Mouse (Mus musculus) mammary gland, adult 2 months (tissue): ENCODE data around the gene Mllt6. TPM values are rescaled to one million over a fixed set of nuclear protein-coding genes. Genes with fewer than 3 reads are reported as not detected.

Source experiments
- polyA plus RNA-seq: library from polyadenylated mRNA; depleted of rRNA; stranded (reverse); fragments of >200 nt; gene quantifications from 2 replicates; pipeline ENCODE4 v1.2.3, GENCODE M21; 2012; ENCODE audit warnings: low replicate concordance; rRNA removed

The Mllt6 gene
- polyA plus RNA-seq, result 51.8 and 137 TPM in 2 replicates

GRCm38 (mm10) chr11:97662893-97663527 is at the start of gene Mllt6:
Mllt6 (plus strand) TSS chr11:97663414.

DNA sequence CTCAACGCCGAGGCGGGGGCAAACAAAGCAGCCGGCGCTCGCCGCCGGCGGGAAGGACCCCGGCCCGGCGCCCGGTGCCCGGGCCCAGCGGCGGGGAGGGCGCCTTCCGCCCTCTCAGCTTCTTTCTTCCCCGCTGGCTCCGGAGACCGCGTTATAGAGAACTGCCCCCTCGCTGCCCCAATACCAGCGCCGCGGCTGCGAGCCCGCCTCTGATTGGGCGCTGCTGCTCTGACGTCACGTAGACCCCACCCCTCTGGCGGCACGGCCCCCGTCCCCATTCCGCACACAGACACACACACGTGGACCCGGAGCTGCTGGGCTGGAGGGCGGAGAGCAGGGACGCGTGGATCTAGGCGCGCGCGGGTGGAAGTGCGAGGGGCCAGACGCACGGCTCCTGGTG is 33.6 kb upstream of the Mllt6 start, which contains the start of gene Epop:
Gene Epop (minus strand): TSS at position 127 of the 400 bp plus-strand sequence.

DNA sequence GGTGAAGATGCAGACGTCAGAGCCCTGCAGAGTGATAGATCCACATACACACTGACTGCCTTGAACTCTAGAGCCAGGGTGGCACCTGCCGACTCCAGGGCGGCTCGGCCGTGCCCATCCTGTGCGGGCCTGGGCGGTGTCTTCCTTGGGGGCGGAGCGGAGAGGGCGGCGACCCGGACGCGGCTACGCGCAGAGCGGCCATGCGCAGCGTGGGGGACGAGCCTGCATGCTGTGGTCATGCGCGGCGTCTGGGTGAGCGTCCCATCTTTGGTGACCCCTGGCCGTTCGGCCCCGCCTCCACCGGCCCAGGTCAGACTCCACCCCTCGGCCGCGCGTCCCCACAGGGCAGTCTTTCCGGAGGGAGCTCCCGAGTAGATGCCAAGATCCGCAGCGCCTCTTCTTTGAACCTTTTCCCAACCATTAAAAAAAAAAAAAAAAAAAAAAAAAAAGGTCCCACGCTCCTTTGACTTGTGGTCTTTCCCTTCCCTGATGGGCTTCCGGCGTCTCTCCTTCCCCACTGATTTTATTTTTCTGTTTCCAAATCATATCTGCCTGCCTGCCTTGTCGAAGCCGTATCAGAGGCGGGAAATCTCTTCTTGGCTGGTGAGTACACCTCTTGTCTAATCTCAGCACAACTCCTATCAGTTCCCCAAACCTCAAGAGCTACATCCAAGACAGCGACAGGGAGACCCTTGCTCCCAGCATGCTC is 22.6 kb downstream of the Mllt6 start, which contains the start of gene Cisd3:
Gene Cisd3 (plus strand): TSS at position 214 of the 709 bp plus-strand sequence.

DNA sequence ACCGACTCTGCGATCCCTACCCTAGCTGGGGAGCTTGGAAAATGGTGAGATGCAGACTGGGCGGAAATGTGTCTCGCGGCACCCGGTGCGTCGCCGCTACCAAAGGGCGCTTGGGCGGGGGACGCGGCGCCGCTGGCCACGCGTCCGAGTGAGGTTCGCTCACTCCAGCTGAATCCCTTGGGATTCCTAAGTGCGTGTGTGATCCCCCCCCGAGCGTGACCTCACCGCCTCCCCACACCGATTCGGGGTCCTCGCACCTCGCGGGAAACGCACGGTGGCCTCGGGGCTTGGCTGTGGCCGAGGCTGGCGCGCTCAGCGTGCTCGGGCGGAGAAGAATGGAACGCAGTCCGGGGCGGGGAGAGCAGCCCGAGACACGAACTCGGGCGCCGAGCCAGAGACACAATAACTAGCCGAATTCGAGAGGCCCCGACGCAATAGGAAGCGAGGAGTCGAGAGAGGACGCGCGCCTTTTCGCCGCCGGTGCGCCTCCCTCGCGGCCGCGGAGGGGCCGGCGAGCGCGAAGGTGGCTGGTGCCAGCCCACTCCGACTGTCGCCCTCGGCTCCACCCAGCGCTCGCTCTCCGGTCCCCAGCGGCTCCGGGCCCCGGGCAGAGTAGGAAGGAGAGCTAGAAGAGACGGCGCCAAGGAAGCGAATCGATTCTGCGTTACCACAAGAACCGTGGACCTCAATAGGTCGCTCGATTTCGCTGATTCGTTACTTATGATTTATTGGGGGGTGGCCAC is 37.0 kb downstream of the Mllt6 start, which contains the start of gene Pcgf2:
Gene Pcgf2 (minus strand): TSS at position 495 of the 743 bp plus-strand sequence.

DNA sequence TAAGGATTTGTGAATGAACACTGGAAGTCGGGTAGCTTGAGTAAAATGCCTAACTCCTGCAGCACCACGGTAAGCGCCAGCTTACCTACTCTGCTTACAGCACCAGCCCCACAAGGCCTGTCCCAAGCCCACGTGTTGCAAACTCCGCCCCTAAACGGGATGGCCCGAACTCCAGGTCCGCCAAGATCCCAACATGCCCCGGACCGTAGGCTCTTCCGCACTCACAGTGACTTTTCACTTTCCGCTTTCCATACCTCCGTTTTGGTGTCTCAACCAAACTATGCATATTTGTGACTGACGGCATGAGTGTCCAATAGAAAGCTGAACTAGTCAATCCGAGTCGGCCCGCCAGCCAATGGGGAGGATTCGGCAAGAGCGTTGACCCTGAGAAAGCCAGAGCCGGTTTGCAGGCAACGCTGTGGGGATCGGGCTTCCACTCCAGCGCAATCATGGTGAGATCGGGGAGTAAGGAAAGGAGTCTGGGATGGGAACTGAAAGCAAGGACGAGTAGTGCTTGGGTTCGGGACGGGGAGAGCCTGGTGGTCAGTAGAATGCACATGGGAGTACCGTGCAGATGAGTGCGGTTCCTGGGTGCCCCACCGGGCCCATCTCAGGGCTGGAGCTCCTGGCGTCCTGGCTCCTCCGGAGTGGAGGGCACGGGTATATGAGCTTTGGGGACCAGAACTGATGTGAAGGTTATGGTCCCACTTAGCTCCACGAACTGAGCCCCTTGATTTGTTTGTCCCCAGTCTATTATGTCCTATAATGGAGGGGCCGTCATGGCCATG is 40.0 kb downstream of the Mllt6 start, which contains the start of gene Psmb3:
Gene Psmb3 (plus strand): TSS at position 361 of the 788 bp plus-strand sequence.

Other genes with a start within 250 kb of the Mllt6 start
- 33.3 and 64.7 TPM in 2 replicates for gene Arhgap23, start 247.9 kb upstream of the Mllt6 start, polyA plus RNA-seq
- gene 4933428G20Rik, start 163.1 kb upstream of the Mllt6 start, polyA plus RNA-seq, result not detected in 2 replicates
- 1.1 and 1.3 TPM in 2 replicates for gene Srcin1, start 87.2 kb upstream of the Mllt6 start, polyA plus RNA-seq
- gene Epop, start 33.7 kb upstream of the Mllt6 start, polyA plus RNA-seq, result 1.5 and 8.0 TPM in 2 replicates
- 93.5 and 125 TPM in 2 replicates for gene Cisd3, start 22.4 kb downstream of the Mllt6 start, polyA plus RNA-seq
- 46.3 and 90.5 TPM in 2 replicates for gene Pcgf2, start 37.1 kb downstream of the Mllt6 start, polyA plus RNA-seq
- 295 and 441 TPM in 2 replicates for gene Psmb3, start 40.0 kb downstream of the Mllt6 start, polyA plus RNA-seq
- 20.5 and 27.5 TPM in 2 replicates for gene Pip4k2b, start 81.3 kb downstream of the Mllt6 start, polyA plus RNA-seq
- 7.0 and 10.5 TPM in 2 replicates for gene Cwc25, start 103.1 kb downstream of the Mllt6 start, polyA plus RNA-seq
- gene 1700001P01Rik, start 112.5 kb downstream of the Mllt6 start, polyA plus RNA-seq, result not detected in 2 replicates
- gene Rpl23, start 119.0 kb downstream of the Mllt6 start, polyA plus RNA-seq, result 79.9 and 107 TPM in 2 replicates
- gene Lasp1, start 135.6 kb downstream of the Mllt6 start, polyA plus RNA-seq, result 143 and 183 TPM in 2 replicates
- 2.9 and 3.3 TPM in 2 replicates for gene B230217C12Rik, start 177.4 kb downstream of the Mllt6 start, polyA plus RNA-seq
- gene Fbxo47, start 220.7 kb downstream of the Mllt6 start, polyA plus RNA-seq, result 0.19 and 1.0 TPM in 2 replicates